Mouse (Mus musculus): ENCODE data around the gene G6pc3.

G6pc3 gene

DNA sequence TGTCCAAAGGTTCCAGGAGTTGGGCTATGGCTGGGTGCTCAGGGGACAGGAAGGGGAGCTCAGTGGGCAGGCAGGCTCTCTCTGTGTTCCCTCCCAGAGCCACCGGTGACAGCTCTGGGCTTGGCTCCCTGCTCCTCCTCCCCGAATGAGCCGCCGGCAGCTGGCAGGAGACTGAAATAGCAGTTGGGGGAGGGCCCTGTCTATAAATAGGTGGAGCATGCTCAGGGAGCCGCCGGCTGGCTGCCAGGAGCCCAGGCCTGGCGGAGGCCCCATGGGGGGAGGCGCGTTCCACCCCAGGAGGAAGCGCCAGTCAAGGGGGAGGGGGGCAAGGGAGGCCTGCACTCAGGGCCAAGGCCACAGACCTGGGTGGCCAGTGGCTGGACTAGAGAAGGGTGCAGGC, 29.4 kb downstream of the G6pc3 start:
- DNase-seq (ENCODE audit: low read depth, low spot score): no peak

GRCm38 (mm10) chr11:102219247-102219993, 30.0 kb downstream of the G6pc3 start:
- no peak for DNase-seq (ENCODE audit: low read depth, low spot score)

- no peak for DNase-seq (ENCODE audit: low read depth, low spot score)
These were observed 30.6 kb downstream of the G6pc3 start for GRCm38 (mm10) chr11:102219994-102220346.

GRCm38 (mm10) chr11:102220451-102220850, 31.0 kb downstream of the G6pc3 start:
- DNase-seq (ENCODE audit: low read depth, low spot score): no peak

DNA sequence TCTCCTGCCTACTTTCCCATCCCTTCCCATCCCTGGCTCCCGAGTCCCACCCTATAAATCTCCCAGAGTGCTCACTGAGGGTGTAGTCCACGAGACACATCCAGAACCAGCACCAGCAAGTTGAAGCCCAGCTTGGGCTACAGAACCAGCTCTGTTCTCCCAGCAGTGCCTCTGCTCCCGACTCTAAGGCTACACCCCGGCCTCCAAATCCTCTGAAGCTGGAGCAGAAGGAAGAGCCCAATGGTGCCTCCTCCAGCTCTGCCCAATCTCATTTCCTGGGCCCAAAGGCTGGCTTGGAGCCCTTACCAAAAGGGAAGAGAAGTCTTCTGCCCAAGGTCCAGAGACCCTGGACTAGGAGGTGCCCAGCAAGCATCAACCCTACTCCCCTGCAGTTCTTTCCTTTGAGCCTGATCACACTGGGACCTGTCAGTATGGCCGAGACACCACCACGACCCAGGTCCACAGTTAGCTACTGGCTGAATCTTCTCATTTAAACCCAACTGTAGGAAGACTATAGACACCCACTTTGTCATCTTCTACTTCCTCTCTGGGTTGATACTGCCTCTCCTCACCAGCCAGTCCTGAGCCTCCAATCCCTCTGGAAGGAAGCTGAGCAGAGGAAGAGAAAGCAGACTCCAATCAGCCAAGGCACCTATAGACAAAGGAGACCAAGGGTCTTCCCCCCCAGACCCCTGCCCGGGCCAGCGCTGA, 32.0 kb downstream of the G6pc3 start:
- DNase-seq (ENCODE audit: low read depth, low spot score): no peak

DNA sequence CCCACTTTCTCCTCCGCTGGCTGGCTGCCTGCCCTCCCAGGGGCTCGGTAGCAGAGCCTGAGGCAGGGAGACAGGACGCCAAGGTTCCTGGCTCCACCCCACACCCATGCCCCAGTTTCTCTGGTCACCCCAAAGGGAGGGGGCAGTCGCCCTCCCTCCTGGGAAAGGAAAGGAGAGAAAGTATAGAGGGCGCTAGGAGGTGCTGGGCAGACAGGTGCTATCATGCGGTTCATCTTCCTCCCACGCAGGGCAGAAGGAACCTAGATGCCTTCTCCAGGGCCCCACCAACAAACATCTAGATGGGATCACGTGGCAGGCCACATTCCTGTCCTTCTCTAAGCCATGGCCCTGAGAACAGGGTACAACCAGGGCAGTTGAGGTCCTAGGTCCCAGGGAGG, 32.5 kb downstream of the G6pc3 start:
- DNase-seq (ENCODE audit: low read depth, low spot score): no peak

DNA sequence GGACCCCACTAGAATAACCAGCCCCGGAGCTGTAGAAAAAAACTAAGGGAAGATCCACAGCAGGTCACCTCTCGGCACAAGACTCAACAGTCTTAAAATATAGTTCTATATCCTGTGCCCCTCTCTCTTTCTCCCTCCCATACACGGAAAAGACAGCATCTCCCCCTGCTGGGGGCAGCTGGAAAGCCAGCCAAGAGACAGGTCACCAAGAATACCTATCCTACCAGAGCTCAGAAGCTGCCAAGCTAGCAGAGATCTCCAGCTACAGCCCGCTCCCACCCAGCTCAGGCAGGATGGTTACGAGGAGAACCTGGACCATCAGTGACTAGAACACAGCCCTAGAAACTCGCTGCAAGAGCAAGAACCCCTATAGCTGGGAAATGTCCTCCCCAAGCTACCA, 33.7 kb downstream of the G6pc3 start:
- no peak for DNase-seq (ENCODE audit: low read depth, low spot score)

- DNase-seq (ENCODE audit: low read depth, low spot score): no peak
These were observed 35.3 kb downstream of the G6pc3 start for GRCm38 (mm10) chr11:102224686-102225085.

DNA sequence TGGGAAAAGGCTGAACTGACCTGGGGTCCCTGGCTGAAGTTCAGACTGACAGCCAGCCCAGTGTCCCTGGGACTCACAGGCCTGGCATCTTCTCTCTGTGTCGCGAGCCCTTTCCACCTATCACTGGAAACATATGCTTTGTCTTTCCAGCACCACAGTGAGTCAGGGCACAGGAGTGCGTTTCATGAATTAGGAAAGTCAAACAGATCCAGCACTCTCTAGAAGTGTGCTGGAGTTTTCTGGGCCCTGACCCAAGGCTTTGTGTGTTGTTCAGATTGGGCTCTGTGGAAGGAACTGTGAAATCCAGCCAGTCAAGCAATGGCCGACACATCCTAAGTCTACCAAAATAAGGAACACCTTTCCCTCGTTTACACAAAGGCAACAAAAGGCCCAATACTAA, 35.8 kb downstream of the G6pc3 start:
- no peak for DNase-seq (ENCODE audit: low read depth, low spot score)

- no peak for DNase-seq (ENCODE audit: low read depth, low spot score)
These were observed 36.9 kb downstream of the G6pc3 start for GRCm38 (mm10) chr11:102226067-102226978.

DNA sequence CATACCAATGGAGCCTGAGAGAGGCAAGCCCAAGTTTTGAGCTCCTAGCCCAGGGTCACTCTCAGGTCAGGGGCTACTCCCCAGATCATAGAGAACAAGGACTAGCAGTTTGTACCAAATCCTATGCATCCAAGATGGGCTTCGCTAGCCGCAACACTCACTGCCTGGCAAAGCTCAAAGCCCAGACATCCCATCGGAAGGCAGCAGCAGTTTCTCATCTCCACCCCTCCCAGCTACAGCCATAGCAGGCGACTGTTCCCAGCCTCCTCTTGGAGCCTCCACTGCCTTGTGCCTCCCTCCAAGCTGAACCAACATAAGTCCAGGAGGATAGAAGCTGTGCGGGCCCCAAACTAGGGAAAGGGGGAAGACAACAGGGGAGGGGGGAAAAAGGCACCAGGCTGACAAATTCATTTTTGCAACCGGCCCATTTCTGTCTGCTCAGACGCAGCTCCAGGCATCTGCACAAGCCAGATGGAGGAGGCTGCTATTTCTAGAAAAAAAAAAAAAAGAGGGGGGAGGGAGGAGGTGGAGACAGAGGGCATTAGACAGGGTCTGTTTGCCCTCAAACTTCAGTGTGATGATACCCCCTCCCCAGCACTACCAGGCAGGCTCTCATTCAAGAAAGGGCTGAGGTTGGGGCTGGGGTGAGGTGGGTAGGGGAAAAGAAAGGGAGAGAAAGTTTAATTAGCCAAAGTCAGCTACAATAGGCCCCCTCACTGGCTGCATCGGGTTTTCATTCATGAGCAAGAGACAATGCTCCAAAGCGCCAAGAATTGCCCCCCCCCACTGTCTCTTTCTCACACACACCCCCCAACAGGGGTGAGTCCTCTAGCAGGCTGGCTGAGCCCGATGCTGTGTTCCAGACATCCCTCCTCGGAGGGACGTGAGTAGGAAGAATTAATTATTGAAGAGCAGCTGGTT, 38.1 kb downstream of the G6pc3 start:
- no peak for DNase-seq (ENCODE audit: low read depth, low spot score)

- no peak for DNase-seq (ENCODE audit: low read depth, low spot score)
These were observed 38.7 kb downstream of the G6pc3 start for GRCm38 (mm10) chr11:102228191-102228545.

- no peak for DNase-seq (ENCODE audit: low read depth, low spot score)
These were observed 39.3 kb downstream of the G6pc3 start for GRCm38 (mm10) chr11:102228646-102229268.

GRCm38 (mm10) chr11:102229331-102229953, 40.0 kb downstream of the G6pc3 start:
- no peak for DNase-seq (ENCODE audit: low read depth, low spot score)

GRCm38 (mm10) chr11:102230006-102230741, 40.8 kb downstream of the G6pc3 start, which contains the start of gene Hdac5:
Gene Hdac5 (minus strand): TSS chr11:102230166.
- DNase-seq (ENCODE audit: low read depth, low spot score): peak; percentile 99

GRCm38 (mm10) chr11:102236022-102236421, 46.6 kb downstream of the G6pc3 start:
- DNase-seq (ENCODE audit: low read depth, low spot score): no peak

DNA sequence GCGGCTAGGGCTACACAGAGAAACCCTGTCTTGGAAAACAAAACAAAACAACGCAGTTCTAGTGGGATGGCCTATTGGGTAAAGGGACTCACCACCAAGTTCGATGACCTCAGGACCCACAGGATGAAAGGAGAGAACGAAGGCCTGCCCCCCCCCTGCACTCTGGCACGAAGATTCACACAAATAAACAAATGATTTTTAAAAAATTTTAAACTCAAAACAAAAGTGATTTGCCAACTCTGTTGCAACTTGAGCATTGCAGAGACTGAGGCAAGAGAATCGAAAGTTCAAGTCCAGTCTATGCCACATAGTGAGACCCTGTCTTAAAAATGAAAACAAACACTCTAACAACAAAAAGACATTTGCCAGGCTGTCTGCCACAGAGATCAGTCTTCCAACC, 51.2 kb downstream of the G6pc3 start:
- no peak for DNase-seq (ENCODE audit: low read depth, low spot score)

DNA sequence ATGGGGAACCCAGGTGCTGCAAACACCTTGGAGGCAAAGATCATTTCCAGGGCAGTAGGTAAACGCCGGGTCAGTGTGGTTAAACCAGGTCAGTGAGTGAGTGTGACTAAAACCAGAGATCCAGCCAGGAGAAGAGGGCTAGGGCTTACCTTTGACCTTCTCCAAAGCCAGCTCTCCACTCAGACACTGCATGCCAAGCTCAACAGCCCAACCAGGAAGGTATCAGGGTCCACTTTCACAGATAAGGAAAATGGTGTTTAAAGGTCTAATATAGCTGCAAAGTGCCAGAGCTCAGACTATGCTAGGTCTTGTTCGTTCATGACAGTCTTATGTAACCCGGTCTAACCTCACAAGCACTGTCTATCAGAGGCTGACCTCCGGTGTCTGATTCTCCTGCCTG, 51.8 kb downstream of the G6pc3 start:
- DNase-seq (ENCODE audit: low read depth, low spot score): no peak

GRCm38 (mm10) chr11:102241874-102242273, 52.5 kb downstream of the G6pc3 start:
- no peak for DNase-seq (ENCODE audit: low read depth, low spot score)
